Mouse (Mus musculus): ENCODE results near the gene Fam151a. TPM values are rescaled to one million over a fixed set of nuclear protein-coding genes. Genes with fewer than 3 reads are reported as not detected.
"Not testable (repeated sequence)": the region's sequence is repeated elsewhere in the genome, so short reads cannot be mapped to it uniquely, and the experiment has no call there.

The Fam151a gene
- polyA plus RNA-seq, 1 experiment from 2014 or later: 0.31 TPM

DNA sequence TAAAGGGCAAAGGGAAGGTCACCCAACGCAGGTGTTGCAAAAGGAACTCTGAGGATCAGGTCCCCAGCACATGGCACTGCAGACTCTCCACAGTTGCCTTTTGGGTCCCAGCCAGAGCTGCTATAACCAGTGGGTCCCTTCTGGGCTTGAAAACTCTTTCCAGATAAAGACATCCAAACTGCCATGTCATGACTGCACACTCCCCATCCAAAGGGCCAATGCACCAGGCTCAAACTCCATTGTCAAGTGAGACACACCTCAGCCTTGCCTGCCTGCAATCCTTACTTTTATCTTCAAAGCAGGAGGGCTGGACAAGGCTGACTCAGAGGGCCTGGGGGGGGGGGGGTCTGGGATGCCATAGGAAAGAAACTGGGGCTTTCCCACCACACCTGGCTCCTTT lies 57.2 kb downstream of the Fam151a start:
- Histone ChIP-seq H3K9me3 (replicated peaks) (no peaks in the 10 kb centered on the region), H3K27me3 (no peaks in the 10 kb centered on the region), H3K4me1 (replicated peaks) (peaks cover 38% of the 10 kb centered on the region), H3K9ac (no peak overlapping the region), H3K36me3 (no peaks in the 10 kb centered on the region), H3K27ac (no peak overlapping the region), H3K4me2 (no peak overlapping the region), H3K4me3 (no peak overlapping the region)
- 89% methylated on average over 1 of the region's 1 CpGs for WGBS
- no peak for ATAC-seq (replicated peaks; ENCODE audit: insufficient number of reproducible peaks, insufficient read depth, low FRiP score, low read depth)

DNA sequence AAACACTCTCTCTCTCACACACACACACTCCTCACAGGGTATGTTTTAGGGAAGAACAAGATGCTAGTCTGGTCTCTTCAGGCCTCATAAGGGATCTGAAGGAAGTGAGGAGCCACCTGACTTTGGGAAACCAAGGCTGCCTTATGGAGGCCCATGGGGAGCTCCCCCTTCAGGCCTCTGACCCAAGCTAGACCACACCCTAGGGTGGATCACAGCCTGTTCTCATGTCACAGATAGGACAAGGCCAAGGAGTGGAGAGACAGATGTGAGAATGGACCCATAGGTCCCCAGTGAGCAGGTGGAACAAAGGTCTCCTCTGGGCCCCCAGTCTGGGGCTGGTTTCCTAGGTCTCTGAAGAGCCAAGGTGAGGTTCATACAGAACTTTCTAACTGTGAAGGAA lies 58.6 kb downstream of the Fam151a start:
- ATAC-seq (replicated peaks; ENCODE audit: insufficient number of reproducible peaks, insufficient read depth, low FRiP score, low read depth): no peak
- H3K4me3 ChIP-seq: no peak overlapping the region
- H3K27ac ChIP-seq: no peak overlapping the region

DNA sequence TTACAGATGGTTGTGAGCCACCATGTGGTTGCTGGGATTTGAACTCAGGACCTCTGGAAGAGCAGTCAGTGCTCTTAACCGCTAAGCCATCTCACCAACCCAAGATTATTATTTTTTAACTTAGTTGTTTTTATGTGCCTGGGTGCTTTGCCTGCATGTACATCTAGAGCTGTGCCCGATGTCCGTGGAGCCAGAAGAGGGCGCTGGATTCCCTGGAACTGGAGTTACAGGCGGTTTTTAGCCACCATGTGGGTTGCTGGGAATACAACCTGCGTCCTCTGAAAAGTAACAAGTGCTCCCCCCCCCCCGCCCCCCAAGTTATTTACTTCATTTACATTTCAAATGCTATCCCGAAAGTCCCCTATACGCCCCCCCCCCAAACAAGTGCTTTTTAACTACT lies 60.1 kb downstream of the Fam151a start:
- 93% methylated on average over 9 of the region's 9 CpGs for WGBS

More for the DNA sequence above, 58.6 kb downstream of the Fam151a start:
- Histone ChIP-seq H3K4me1 (replicated peaks) (peaks cover 25% of the 10 kb centered on the region), H3K36me3 (no peaks in the 10 kb centered on the region), H3K9me3 (replicated peaks) (no peaks in the 10 kb centered on the region), H3K4me2 (no peak overlapping the region), H3K27me3 (no peaks in the 10 kb centered on the region), H3K9ac (no peak overlapping the region)

DNA sequence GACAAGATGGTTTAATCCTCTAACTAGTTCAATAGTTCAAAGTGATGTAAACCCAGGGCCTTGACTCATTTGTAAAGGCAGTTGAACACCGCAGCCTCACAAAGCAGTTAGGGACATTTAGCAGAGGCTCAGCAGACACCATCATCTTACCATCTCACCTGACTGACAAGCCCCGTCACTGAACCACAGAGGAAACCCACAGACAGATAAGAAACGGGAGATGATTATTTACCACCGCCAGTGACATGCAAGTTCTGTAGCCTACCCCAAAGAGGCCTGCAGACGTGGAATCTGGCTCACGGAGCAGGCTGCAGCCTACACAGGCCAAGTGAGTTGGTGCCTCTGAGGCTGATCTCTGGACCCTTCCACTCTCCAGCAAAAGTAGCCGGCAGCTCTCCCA lies 60.6 kb downstream of the Fam151a start:
- Histone ChIP-seq H3K27ac (no peak overlapping the region), H3K4me2 (no peak overlapping the region), H3K4me1 (replicated peaks) (peaks cover 24% of the 10 kb centered on the region), H3K4me3 (no peak overlapping the region), H3K9me3 (replicated peaks) (no peaks in the 10 kb centered on the region), H3K36me3 (no peaks in the 10 kb centered on the region), H3K9ac (no peak overlapping the region), H3K27me3 (no peaks in the 10 kb centered on the region)
- ATAC-seq (replicated peaks; ENCODE audit: insufficient number of reproducible peaks, insufficient read depth, low FRiP score, low read depth): no peak
- WGBS: 74% methylated on average over 7 of the region's 7 CpGs

More for the DNA sequence above, 60.1 kb downstream of the Fam151a start:
- H3K27ac ChIP-seq; H3K9me3 ChIP-seq (replicated peaks); H3K27me3 ChIP-seq; H3K36me3 ChIP-seq; H3K4me2 ChIP-seq; H3K9ac ChIP-seq; ATAC-seq (replicated peaks; ENCODE audit: insufficient number of reproducible peaks, insufficient read depth, low FRiP score, low read depth); H3K4me3 ChIP-seq: not testable (repeated sequence)
- peaks cover 21% of the 10 kb centered on the region for H3K4me1 ChIP-seq (replicated peaks)

DNA sequence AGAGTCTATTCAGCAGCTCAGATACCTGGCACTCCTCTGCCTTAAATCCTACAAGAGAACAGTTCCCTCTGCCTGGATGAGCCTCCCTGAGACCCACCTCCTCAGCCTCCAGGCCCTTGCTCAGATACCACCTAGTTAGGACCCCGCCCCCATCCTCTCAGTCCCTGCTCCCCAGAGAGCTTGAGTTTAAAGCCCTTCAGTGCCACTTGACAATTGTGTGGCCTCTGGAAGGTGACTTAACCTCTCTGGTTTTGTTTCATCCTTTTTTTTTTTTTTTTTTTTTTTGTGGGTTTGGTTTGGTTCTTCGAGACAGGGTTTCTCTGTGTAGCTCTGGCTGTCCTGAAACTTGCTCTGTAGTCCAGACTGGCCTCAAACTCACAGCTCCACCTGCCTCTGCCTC lies 61.6 kb downstream of the Fam151a start:
- Histone ChIP-seq H3K4me1 (replicated peaks) (peaks cover 24% of the 10 kb centered on the region), H3K36me3 (no peaks in the 10 kb centered on the region), H3K4me3 (no peak overlapping the region), H3K27ac (no peak overlapping the region), H3K9ac (no peak overlapping the region), H3K4me2 (no peak overlapping the region), H3K9me3 (replicated peaks) (no peaks in the 10 kb centered on the region), H3K27me3 (no peaks in the 10 kb centered on the region)
- 95% methylated on average over 2 of the region's 2 CpGs for WGBS
- ATAC-seq (replicated peaks; ENCODE audit: insufficient number of reproducible peaks, insufficient read depth, low FRiP score, low read depth): no peak

Other genes with a start within 250 kb of the Fam151a start
- not detected in 2 replicates for gene Bsnd, start 241.6 kb upstream of the Fam151a start, polyA plus RNA-seq (2015; fragmentation: Nextera tagmentation; extraction: Ambion mirVana)
- gene Dhcr24, start 172.9 kb upstream of the Fam151a start, polyA plus RNA-seq (2015; fragmentation: Nextera tagmentation; extraction: Ambion mirVana): 1.9 and 2.8 TPM in 2 replicates
- not detected in 2 replicates for gene Lexm, start 116.6 kb upstream of the Fam151a start, polyA plus RNA-seq (2015; fragmentation: Nextera tagmentation; extraction: Ambion mirVana)
- 0.47 and 0.99 TPM in 2 replicates for gene Ttc22, start 111.5 kb upstream of the Fam151a start, polyA plus RNA-seq (2015; fragmentation: Nextera tagmentation; extraction: Ambion mirVana)
- gene Pars2, start 82.8 kb upstream of the Fam151a start, polyA plus RNA-seq (2015; fragmentation: Nextera tagmentation; extraction: Ambion mirVana): 10.6 and 10.8 TPM in 2 replicates
- 46.8 and 64.6 TPM in 2 replicates for gene Ttc4, start 54.9 kb upstream of the Fam151a start, polyA plus RNA-seq (2015; fragmentation: Nextera tagmentation; extraction: Ambion mirVana)
- 0.68 and 0.87 TPM in 2 replicates for gene Mroh7, start 3.0 kb upstream of the Fam151a start, polyA plus RNA-seq (2015; fragmentation: Nextera tagmentation; extraction: Ambion mirVana)
- gene Acot11, start 71.1 kb downstream of the Fam151a start, polyA plus RNA-seq (2015; fragmentation: Nextera tagmentation; extraction: Ambion mirVana): 6.1 and 6.4 TPM in 2 replicates
- gene Ssbp3, start 176.8 kb downstream of the Fam151a start, polyA plus RNA-seq (2015; fragmentation: Nextera tagmentation; extraction: Ambion mirVana): 53.3 and 69.1 TPM in 2 replicates

All from heart, embryonic 15.5 days (tissue).